Mouse (Mus musculus) bone marrow macrophage, adult 2 months (primary cell): ENCODE results near the gene Olfr1180.

Experiments
- CTCF ChIP-seq: IDR thresholded peaks from 2 replicates; pipeline ENCODE4 v1.5.1; 2012; ENCODE audit warnings: low read depth, mild to moderate bottlenecking, low read length, moderate library complexity
- POLR2A ChIP-seq: IDR thresholded peaks from 2 replicates; pipeline ENCODE4 v1.6.1; 2012; ENCODE audit warnings: mild to moderate bottlenecking, low read depth, low read length, borderline replicate concordance

DNA sequence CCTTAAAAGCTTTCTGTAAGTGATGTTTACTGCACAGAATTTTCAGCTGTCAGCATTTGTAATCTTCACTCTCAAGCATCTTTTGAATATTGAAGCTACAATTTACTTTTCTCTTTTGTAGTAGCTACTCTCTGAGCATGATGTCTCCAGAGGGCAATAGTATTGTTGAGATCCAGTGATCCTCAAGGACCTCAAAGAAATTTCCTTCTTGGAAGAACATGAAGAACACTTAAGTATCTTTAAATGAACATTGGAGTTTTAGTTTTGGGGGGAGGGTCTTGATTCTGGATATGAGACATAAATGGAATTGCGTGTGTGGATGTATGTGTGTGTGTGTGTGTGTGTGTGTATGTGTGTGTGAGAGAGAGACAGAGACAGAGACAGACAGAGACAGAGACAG lies 30.1 kb upstream of the Olfr1180 start, which contains the start of gene Gm13757:
- TF ChIP-seq CTCF (no peak), POLR2A (no peak)
